Mouse (Mus musculus) erythroid progenitor cell, adult 5-6 weeks (primary cell): Measurements from ENCODE around the gene Sh3bp1. TPM values are rescaled to one million over a fixed set of nuclear protein-coding genes. Genes with fewer than 3 reads are reported as not detected.
A peak's percentile ranks its signal among the peaks of the same experiment; 100 is the strongest.
"Not testable (repeated sequence)": the region's sequence is repeated elsewhere in the genome, so short reads cannot be mapped to it uniquely, and the experiment has no call there.

Source experiments
- ATAC-seq: replicated peaks from 2 replicates; pipeline ENCODE4 v1.8.0; 2016; ENCODE audit warnings: moderate number of reproducible peaks, mild to moderate bottlenecking, moderate TSS enrichment, inconsistent platforms; ENCODE audit not compliant: poor library complexity, low FRiP score, severe bottlenecking
- total RNA-seq, 2 experiments: library from RNA; stranded (forward) in 1 of 2; stranded (reverse) in 1 of 2; fragments of 150-400 nt in 1 of 2; fragments of 186-747, 209-891 nt in 1 of 2; gene quantifications; 2 replicates each; pipeline versions ENCODE4 v1.2.3 to v1.2.4; 2015 to 2017; ENCODE audit warnings: low replicate concordance in 2 of 2

The Sh3bp1 gene
- total RNA-seq, 2 experiments from 2014 or later: 7.1 to 21.4 TPM

- peak; percentile 74 for ATAC-seq
These were observed 22.4 kb upstream of the Sh3bp1 start, which contains the start of gene Gga1 for GRCm38 (mm10) chr15:78876991-78877809. TSS of gene Gga1 (plus strand) at chr15:78877190.

GRCm38 (mm10) chr15:78877810-78878390 lies 21.7 kb upstream of the Sh3bp1 start:
- no peak for ATAC-seq

- ATAC-seq: not testable (repeated sequence)
These were observed 20.6 kb upstream of the Sh3bp1 start for GRCm38 (mm10) chr15:78878792-78879516.

GRCm38 (mm10) chr15:78880432-78880831 lies 19.1 kb upstream of the Sh3bp1 start:
- ATAC-seq: no peak

GRCm38 (mm10) chr15:78881828-78882227 lies 17.7 kb upstream of the Sh3bp1 start:
- no peak for ATAC-seq

GRCm38 (mm10) chr15:78889401-78889853 lies 10.1 kb upstream of the Sh3bp1 start:
- ATAC-seq: no peak; the same call in 1 of the 2 replicates

- no peak for ATAC-seq
These were observed 7.1 kb upstream of the Sh3bp1 start for GRCm38 (mm10) chr15:78892440-78892839.

GRCm38 (mm10) chr15:78894726-78895125 lies 4.8 kb upstream of the Sh3bp1 start:
- no peak for ATAC-seq

- ATAC-seq: no peak
These were observed 3.8 kb upstream of the Sh3bp1 start for GRCm38 (mm10) chr15:78895741-78896140.

- ATAC-seq: no peak
These were observed 3.4 kb upstream of the Sh3bp1 start for GRCm38 (mm10) chr15:78896149-78896548.

GRCm38 (mm10) chr15:78897488-78897887 lies 2.1 kb upstream of the Sh3bp1 start:
- ATAC-seq: 0 out of 2 replicates have a peak, but pooled peaks have one; percentile 37

- no peak for ATAC-seq
These were observed 1.0 kb upstream of the Sh3bp1 start for GRCm38 (mm10) chr15:78898507-78899001.

- ATAC-seq: peak; percentile 15; the same call in 1 of the 2 replicates
These were observed 194 bp upstream of the Sh3bp1 start, which contains the start of gene Gm49510 for GRCm38 (mm10) chr15:78899409-78899739. TSS of gene Gm49510 (plus strand) at chr15:78899667.

- no peak for ATAC-seq
These were observed 1.2 kb downstream of the Sh3bp1 start for GRCm38 (mm10) chr15:78900585-78901421.

- no peak for ATAC-seq
These were observed 1.8 kb downstream of the Sh3bp1 start for GRCm38 (mm10) chr15:78901422-78901789.

- peak; percentile 62 for ATAC-seq
These were observed 3.7 kb downstream of the Sh3bp1 start for GRCm38 (mm10) chr15:78903243-78903642.

- no peak for ATAC-seq
These were observed 8.8 kb downstream of the Sh3bp1 start for GRCm38 (mm10) chr15:78908399-78908798.

GRCm38 (mm10) chr15:78908982-78909381 lies 9.4 kb downstream of the Sh3bp1 start:
- no peak for ATAC-seq

- no peak for ATAC-seq
These were observed 12.5 kb downstream of the Sh3bp1 start for GRCm38 (mm10) chr15:78912040-78912439.
